Mouse (Mus musculus): ENCODE results near the gene Gm7247.
"Not testable (repeated sequence)": the region's sequence is repeated elsewhere in the genome, so short reads cannot be mapped to it uniquely, and the experiment has no call there.

Gm7247 gene

GRCm38 (mm10) chr14:51495781-51496180, 134.2 kb downstream of the Gm7247 start:
- no peak for DNase-seq (ENCODE audit: low spot score in 2 of 2)

GRCm38 (mm10) chr14:51496955-51497354, 135.4 kb downstream of the Gm7247 start:
- DNase-seq (ENCODE audit: low spot score in 2 of 2): no peak

GRCm38 (mm10) chr14:51497958-51498357, 136.4 kb downstream of the Gm7247 start:
- DNase-seq (ENCODE audit: low spot score in 2 of 2): no peak

- no peak for DNase-seq (ENCODE audit: low spot score in 2 of 2)
Measured at GRCm38 (mm10) chr14:51499707-51500275, 138.2 kb downstream of the Gm7247 start.

- no peak for DNase-seq (ENCODE audit: low spot score in 2 of 2)
Measured at GRCm38 (mm10) chr14:51500461-51500860, 138.9 kb downstream of the Gm7247 start.

- no peak for DNase-seq (ENCODE audit: low spot score in 2 of 2)
Measured at GRCm38 (mm10) chr14:51507416-51507815, 145.9 kb downstream of the Gm7247 start.

- no peak for DNase-seq (ENCODE audit: low spot score in 2 of 2)
Measured at GRCm38 (mm10) chr14:51552490-51552889, 190.9 kb downstream of the Gm7247 start, which contains the start of gene Gm5622. Gm5622 (plus strand) TSS chr14:51552790.

- not testable (repeated sequence) for DNase-seq (ENCODE audit: low spot score in 2 of 2)
Measured at GRCm38 (mm10) chr14:51573963-51574362, 212.4 kb downstream of the Gm7247 start, which contains the start of gene Gm17175. Gm17175 (minus strand) TSS chr14:51574063.

GRCm38 (mm10) chr14:51592039-51592438, 230.5 kb downstream of the Gm7247 start, which contains the start of gene Gm17174:
Gm17174 (minus strand) TSS chr14:51592139.
- not testable (repeated sequence) for DNase-seq (ENCODE audit: low spot score in 2 of 2)

- DNase-seq (ENCODE audit: low spot score in 2 of 2): no peak
Measured at GRCm38 (mm10) chr14:51611210-51611609, 249.7 kb downstream of the Gm7247 start, which contains the start of gene Gm17078. Gm17078 (minus strand) TSS chr14:51611310.
